Mouse (Mus musculus): ENCODE measurements at regions not wholly inside any gene's neighbourhood (a gene's known extent, or its start where the extent isn't known, plus 50 kb on each side); places are given as distances from the start of the nearest gene placed in this dataset.

DNA sequence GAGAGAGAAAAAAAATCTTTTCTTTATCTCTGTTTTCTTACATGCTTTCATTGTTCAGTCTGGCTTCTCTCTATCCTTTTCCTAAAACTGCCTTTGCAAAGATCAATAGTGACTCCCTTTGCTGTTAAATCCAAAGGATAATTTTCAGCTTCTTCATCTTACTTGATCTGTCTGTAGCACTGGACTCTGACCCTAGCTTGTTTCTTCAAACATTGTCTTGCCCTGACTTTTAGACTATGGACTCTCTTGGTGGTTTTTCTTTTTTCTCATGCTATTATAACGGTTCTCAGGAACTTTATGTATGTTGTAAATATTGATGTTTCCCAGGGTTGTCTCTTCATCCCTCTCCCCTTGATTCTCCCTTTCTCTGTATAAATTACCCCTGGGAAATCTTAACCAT, 58.0 kb upstream of the Pkn2 start:
- no peak for DNase-seq

DNA sequence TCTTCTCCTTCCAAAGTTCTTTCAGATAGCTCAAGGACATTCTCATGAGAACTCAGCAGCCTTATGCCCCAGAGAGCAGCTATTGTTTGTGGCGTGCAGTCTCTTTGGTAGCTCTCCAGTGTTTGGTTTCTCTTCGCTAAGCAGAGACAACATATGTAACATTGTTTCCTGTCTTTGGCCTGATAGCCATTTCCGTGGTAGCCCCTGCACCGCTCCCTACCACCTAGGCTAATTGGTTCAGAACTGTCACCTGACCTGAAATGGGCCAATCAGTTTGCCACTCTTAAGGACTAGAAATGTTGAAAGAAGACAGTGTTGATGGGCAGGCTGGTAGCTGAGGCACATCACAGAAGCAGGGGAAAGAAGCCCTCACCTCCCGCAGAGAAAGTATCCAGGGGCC, 54.1 kb upstream of the Pkn2 start:
- DNase-seq, result no peak

DNA sequence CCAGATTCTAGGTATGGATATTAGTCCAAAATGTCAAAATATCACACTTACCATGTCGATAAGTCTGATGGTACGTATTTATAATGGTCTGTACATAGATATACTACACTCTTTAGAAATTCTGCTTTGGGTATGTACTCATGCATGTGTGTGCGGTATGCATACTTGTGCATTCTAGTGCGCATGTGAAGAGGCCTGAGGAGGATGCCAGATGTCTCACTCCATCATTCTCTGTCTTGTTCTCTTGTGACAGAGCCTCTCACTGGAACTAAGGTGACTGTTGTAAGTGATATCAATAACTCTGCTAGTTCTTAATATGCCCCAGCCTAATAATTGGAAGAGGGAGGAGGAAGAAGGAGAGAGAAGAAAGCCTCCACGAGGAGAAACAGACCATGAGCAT, 52.5 kb upstream of the Pkn2 start:
- DNase-seq, result no peak

DNA sequence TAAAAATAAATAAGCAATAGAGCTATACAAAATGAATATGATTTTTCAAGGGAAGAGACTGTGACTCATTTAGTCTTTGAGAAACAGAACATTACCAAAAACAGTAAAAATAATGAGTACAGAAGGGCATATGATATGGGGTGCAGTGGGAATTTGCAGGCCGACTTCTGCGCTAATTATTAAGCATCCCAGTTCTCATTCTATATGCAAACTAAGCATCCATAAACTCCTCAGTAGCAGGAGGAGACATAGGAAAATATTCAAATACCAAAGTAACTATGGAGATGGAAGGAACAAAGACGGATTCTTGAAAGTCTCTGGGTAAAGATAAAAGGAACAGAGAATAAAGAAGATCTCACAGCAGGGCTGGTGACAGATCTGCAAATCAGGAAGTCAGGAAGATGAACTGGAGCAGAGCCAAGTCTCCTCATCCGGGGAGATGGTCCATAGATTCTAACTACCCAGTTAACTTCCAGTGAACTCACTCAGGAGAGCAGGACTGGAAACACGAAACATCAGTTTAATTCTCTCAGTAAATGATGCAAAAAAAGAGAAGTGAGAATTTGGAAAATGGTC, 52.0 kb upstream of the Pkn2 start:
- DNase-seq, result no peak

All from adrenal gland, postnatal 10 days (tissue).